Mouse (Mus musculus): ENCODE measurements at regions not wholly inside any gene's neighbourhood (a gene's known extent, or its start where the extent isn't known, plus 50 kb on each side); places are given as distances from the start of the nearest gene placed in this dataset.

DNA sequence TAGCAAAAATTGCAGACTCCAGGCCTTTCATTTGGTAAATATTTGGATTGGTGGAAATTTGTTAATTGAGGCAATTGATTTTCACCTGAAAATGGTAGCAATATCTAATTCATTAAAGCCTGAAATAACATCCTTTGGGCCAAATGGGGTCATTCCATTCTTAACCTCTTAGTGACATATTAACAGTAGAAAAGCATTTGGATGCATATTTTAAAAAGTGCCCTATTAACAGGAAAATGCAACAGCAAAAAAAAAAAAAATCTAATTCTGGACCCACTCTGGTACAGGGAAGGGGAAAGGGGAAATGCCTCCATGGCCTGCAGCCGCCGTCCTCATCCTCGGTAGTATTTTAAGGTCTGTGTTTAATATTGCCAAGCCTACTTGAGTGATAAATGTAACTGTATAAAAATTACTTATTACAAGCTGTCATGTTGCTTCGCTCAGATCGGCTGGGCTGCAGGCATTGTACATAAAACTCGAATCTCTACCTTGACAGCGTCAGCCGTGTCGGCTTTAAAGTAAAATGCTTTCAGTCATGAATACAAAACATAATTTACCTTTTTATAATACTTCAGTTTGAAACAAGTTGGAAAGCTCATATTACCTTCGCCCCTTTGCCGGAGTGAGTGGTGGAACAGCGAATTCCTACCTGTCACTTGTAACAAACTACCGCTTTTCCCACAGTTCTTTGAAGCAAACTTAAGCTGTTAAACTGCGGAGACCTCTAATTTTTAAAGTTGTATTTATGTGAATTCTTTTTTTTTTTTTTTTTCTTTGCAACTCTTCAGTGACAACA is 250.1 kb downstream of the Tfap2b start:
- Histone ChIP-seq H3K27ac (no peak overlapping the region), H3K36me3 (ENCODE audit: poor library complexity, severe bottlenecking) (no peaks in the 10 kb centered on the region), H3K27me3 (no peaks in the 10 kb centered on the region), H3K4me1 (no peaks in the 10 kb centered on the region), H3K4me2 (no peak overlapping the region), H3K4me3 (no peak overlapping the region), H3K9me3 (replicated peaks) (no peaks in the 10 kb centered on the region), H3K9ac (no peak overlapping the region)
- 91% methylated on average over 14 of the region's 14 CpGs for WGBS
- ATAC-seq = no peak

DNA sequence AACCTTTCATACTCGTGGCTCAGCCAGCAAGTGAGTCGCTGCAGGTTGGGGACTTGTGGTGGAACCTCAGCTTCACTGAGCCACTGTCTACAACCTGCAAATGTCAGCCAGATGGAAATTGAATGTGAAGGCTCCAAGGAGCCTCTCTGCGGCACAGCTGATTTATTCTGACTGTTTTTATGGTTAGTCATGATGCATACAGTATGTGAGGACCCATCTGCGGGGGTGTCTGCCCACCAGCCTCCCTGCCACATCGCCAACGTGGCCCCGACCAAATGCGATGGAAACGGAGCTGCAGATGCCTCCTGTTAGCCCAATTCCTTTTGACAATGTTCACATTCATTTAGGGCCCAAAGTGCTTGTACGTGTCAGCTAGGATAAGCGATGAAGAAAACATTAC is 251.2 kb downstream of the Tfap2b start:
- H3K27me3 ChIP-seq = no peaks in the 10 kb centered on the region
- no peaks in the 10 kb centered on the region for H3K9me3 ChIP-seq (replicated peaks)
- no peaks in the 10 kb centered on the region for H3K4me1 ChIP-seq
- H3K36me3 ChIP-seq (ENCODE audit: poor library complexity, severe bottlenecking) = no peaks in the 10 kb centered on the region
- no peak overlapping the region for H3K4me3 ChIP-seq
- no peak overlapping the region for H3K9ac ChIP-seq
- WGBS = 88% methylated on average over 11 of the region's 11 CpGs
- no peak overlapping the region for H3K27ac ChIP-seq
- no peak overlapping the region for H3K4me2 ChIP-seq
- no peak for ATAC-seq

DNA sequence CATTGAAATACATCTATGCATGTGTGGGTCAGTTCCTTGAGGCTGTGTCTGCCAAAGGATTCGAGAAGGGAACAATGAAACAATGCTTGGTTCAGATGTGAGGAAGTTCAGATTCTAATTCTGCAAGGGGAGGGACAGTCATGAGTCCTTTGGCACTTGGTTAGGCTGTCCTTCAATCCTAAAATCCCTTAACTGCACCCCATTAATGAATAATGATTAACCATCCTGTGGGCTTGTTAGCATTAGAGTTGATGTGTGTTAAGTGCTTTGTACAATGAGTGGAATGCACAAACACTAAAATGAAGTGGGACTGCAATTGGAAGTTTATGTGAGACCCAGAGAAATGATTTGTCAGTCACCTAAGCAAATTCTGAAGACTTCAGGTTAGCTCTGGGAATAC is 264.8 kb downstream of the Tfap2b start:
- no peak overlapping the region for H3K9ac ChIP-seq
- WGBS = 29% methylated on average over 1 of the region's 1 CpGs
- H3K4me1 ChIP-seq = no peaks in the 10 kb centered on the region
- no peak for ATAC-seq
- no peak overlapping the region for H3K27ac ChIP-seq
- no peak overlapping the region for H3K4me3 ChIP-seq
- no peaks in the 10 kb centered on the region for H3K36me3 ChIP-seq (ENCODE audit: poor library complexity, severe bottlenecking)
- H3K27me3 ChIP-seq = no peaks in the 10 kb centered on the region
- H3K4me2 ChIP-seq = no peak overlapping the region
- no peaks in the 10 kb centered on the region for H3K9me3 ChIP-seq (replicated peaks)
